19 mouse cellular contexts compared by ENCODE assay signal in the genomic region with DNA sequence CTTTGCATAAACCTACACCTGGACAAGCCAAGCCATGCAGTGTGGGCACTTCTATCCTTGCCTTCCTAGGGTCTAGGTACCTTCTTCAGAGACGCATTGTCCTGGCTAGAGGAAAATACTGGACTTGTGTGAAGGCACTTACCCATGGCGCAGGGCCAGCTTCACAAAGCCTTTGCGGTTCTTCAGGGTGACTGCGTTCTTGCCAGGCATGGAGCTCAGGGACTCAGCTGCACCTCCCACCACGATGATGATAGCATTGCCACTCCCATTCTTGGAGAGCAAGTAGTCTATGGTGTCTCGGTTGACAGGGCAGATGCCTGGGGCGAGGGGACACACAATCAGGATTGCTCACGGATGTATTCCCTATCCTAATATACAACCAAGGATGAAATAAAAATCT.
"Had no signal": no experiment of that assay in that cellular context is flagged by ENCODE, and none has a peak within 500 bp of the region (broad histone marks: within the 10 kb centered on the region; RNA-seq: fewer than 3 reads in every experiment).

No protein-coding gene starts in this region.

- DNase-seq: gastrocnemius, postnatal 14 days; gastrocnemius, postnatal 36 days; heart, adult 18-20 months; kidney, adult 18-20 months; kidney, adult 8-10 months; kidney, postnatal 10 days; kidney, postnatal 4 days; layer of hippocampus, postnatal 36 days; left cerebral cortex, postnatal 4 days; lung, adult 18-20 months had no signal

- ATAC-seq: hindbrain, postnatal 0 days had no signal

- H3K27ac ChIP-seq: hindbrain, embryonic 13.5 days; hindbrain, embryonic 15.5 days; hindbrain, postnatal 0 days; layer of hippocampus, adult 2 months; limb, embryonic 13.5 days; limb, embryonic 15.5 days; liver, embryonic 14.5 days had no signal

- H3K27me3 ChIP-seq: hindbrain, embryonic 13.5 days; hindbrain, embryonic 15.5 days; limb, embryonic 13.5 days; limb, embryonic 15.5 days had no signal

- H3K36me3 ChIP-seq: heart, embryonic 12.5 days; hindbrain, embryonic 13.5 days; hindbrain, embryonic 15.5 days; limb, embryonic 13.5 days; limb, embryonic 15.5 days had no signal

- H3K9ac ChIP-seq: heart, embryonic 12.5 days; hindbrain, embryonic 13.5 days; hindbrain, embryonic 15.5 days; limb, embryonic 13.5 days; limb, embryonic 15.5 days; liver, embryonic 14.5 days had no signal

- H3K9me3 ChIP-seq: heart, embryonic 12.5 days; hindbrain, embryonic 13.5 days; hindbrain, embryonic 15.5 days; limb, embryonic 13.5 days; limb, embryonic 15.5 days had no signal

- H3K4me2 ChIP-seq: heart, embryonic 12.5 days; hindbrain, embryonic 13.5 days; hindbrain, embryonic 15.5 days; limb, embryonic 13.5 days; limb, embryonic 15.5 days; liver, embryonic 11.5 days had no signal

- H3K4me3 ChIP-seq: heart, embryonic 12.5 days; hindbrain, embryonic 13.5 days; hindbrain, embryonic 15.5 days; layer of hippocampus, adult 2 months; limb, embryonic 13.5 days; limb, embryonic 15.5 days had no signal
